Mouse (Mus musculus): Measurements from ENCODE around the gene Rbm20. TPM values are rescaled to one million over a fixed set of nuclear protein-coding genes. Genes with fewer than 3 reads are reported as not detected.

Gene Rbm20
- polyA plus RNA-seq, 1 experiment, result 3.8 TPM

GRCm38 (mm10) chr19:53871502-53871901, 194.4 kb downstream of the Rbm20 start:
- TF ChIP-seq CTCF (IDR thresholded peaks at IDR 0.05; ENCODE audit: insufficient read depth, low read length) (no peak), POLR2A (IDR thresholded peaks at IDR 0.05; ENCODE audit: borderline replicate concordance, extremely low read depth, low read depth, low read length) (no peak)
- WGBS, result 82% methylated on average over 6 of the region's 6 CpGs
- DNase-seq, result no peak

GRCm38 (mm10) chr19:53872994-53873713, 196.0 kb downstream of the Rbm20 start:
- WGBS, result 88% methylated on average over 6 of the region's 6 CpGs
- no peak for DNase-seq

More at GRCm38 (mm10) chr19:53871502-53871901, 194.4 kb downstream of the Rbm20 start:
- H3K4me1 ChIP-seq (ENCODE audit: control insufficient read depth, insufficient read depth, low read length), result no peaks in the 10 kb centered on the region
- no peak overlapping the region for H3K4me3 ChIP-seq (replicated peaks; ENCODE audit: extremely low read depth, low read depth, low read length)

DNA sequence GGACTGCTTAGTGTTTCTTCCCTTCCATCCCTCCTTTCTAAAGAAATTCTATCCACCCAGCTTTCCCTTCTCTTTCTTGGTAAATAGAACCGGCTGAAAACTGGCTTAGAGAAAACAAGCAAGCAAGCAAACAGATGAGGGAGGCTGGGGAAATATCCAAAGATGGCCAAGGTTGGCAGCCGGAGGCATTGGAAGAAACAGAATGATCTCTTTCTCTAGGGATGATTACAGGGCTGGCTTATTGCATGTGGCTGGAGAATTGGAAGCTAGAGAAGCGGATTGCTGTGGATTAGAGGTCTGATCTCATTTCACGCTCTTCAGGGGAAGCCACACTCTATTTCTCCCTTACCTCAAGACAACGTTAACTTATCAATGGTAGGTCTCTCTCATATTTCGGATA, 198.1 kb downstream of the Rbm20 start:
- WGBS, result 81% methylated on average over 6 of the region's 6 CpGs
- no peak for DNase-seq
- TF ChIP-seq CTCF (IDR thresholded peaks at IDR 0.05; ENCODE audit: insufficient read depth, low read length), result no peak
- no peak for TF ChIP-seq POLR2A (IDR thresholded peaks at IDR 0.05; ENCODE audit: borderline replicate concordance, extremely low read depth, low read depth, low read length)
- Histone ChIP-seq H3K4me1 (ENCODE audit: control insufficient read depth, insufficient read depth, low read length) (no peaks in the 10 kb centered on the region), H3K4me3 (replicated peaks; ENCODE audit: extremely low read depth, low read depth, low read length) (no peak overlapping the region)

More at GRCm38 (mm10) chr19:53872994-53873713, 196.0 kb downstream of the Rbm20 start:
- no peak for TF ChIP-seq CTCF (IDR thresholded peaks at IDR 0.05; ENCODE audit: insufficient read depth, low read length)
- no peak for TF ChIP-seq POLR2A (IDR thresholded peaks at IDR 0.05; ENCODE audit: borderline replicate concordance, extremely low read depth, low read depth, low read length)
- Histone ChIP-seq H3K4me1 (ENCODE audit: control insufficient read depth, insufficient read depth, low read length) (no peaks in the 10 kb centered on the region), H3K4me3 (replicated peaks; ENCODE audit: extremely low read depth, low read depth, low read length) (no peak overlapping the region)

GRCm38 (mm10) chr19:53877779-53878178, 200.7 kb downstream of the Rbm20 start:
- WGBS, result 43% methylated on average over 1 of the region's 1 CpGs
- no peak for DNase-seq
- Histone ChIP-seq H3K4me1 (ENCODE audit: control insufficient read depth, insufficient read depth, low read length) (no peaks in the 10 kb centered on the region), H3K4me3 (replicated peaks; ENCODE audit: extremely low read depth, low read depth, low read length) (no peak overlapping the region)
- no peak for TF ChIP-seq POLR2A (IDR thresholded peaks at IDR 0.05; ENCODE audit: borderline replicate concordance, extremely low read depth, low read depth, low read length)
- TF ChIP-seq CTCF (IDR thresholded peaks at IDR 0.05; ENCODE audit: insufficient read depth, low read length), result no peak

- TF ChIP-seq POLR2A (IDR thresholded peaks at IDR 0.05; ENCODE audit: borderline replicate concordance, extremely low read depth, low read depth, low read length) (no peak), CTCF (IDR thresholded peaks at IDR 0.05; ENCODE audit: insufficient read depth, low read length) (no peak)
Observed at GRCm38 (mm10) chr19:53880460-53880859, 203.4 kb downstream of the Rbm20 start.

DNA sequence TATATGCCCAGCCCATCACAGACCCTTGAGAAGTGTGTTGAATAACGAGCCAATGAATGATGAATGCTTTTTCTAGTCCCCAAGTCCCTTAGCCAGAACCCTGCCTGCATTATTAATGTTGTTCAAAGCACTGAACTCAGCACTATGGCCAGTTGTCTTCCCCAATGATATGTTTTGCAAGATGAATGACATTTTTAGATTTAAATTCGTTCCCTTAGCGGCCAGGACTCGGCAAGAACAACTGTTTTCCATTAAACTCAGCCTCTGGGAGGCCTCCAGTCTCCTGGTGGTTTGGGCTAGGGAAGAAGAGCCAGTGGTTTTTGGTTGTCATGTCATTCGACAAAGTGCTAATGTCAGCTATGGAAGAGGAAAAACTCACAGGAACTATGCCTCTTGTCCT, 204.7 kb downstream of the Rbm20 start:
- TF ChIP-seq POLR2A (IDR thresholded peaks at IDR 0.05; ENCODE audit: borderline replicate concordance, extremely low read depth, low read depth, low read length) (no peak), CTCF (IDR thresholded peaks at IDR 0.05; ENCODE audit: insufficient read depth, low read length) (no peak)
- WGBS, result 62% methylated on average over 5 of the region's 5 CpGs
- no peak for DNase-seq
- Histone ChIP-seq H3K4me1 (ENCODE audit: control insufficient read depth, insufficient read depth, low read length) (no peaks in the 10 kb centered on the region), H3K4me3 (replicated peaks; ENCODE audit: extremely low read depth, low read depth, low read length) (no peak overlapping the region)

More at GRCm38 (mm10) chr19:53880460-53880859, 203.4 kb downstream of the Rbm20 start:
- no peak overlapping the region for H3K4me3 ChIP-seq (replicated peaks; ENCODE audit: extremely low read depth, low read depth, low read length)
- no peaks in the 10 kb centered on the region for H3K4me1 ChIP-seq (ENCODE audit: control insufficient read depth, insufficient read depth, low read length)
- no peak for DNase-seq
- 91% methylated on average over 1 of the region's 1 CpGs for WGBS

DNA sequence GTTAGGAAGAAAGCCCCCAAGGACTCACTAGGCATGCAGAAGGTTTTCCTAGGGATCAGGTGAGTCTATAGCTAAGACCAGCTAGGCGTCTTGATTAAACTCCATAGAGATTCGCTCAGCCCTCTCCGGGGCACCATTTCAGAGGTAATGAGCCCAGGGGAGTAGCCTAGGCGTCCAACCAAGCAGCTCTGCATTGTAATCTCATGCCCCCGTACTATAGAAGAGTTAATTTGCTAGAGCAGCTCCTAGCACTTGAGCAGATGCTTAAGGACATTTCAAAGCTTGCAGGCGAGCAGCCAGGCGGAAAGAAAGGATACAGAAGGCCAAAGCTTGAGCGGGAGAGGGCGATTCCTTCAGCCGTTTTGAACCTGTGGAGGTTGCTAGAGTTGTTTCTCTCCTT, 208.3 kb downstream of the Rbm20 start:
- WGBS, result 69% methylated on average over 10 of the region's 10 CpGs
- H3K4me1 ChIP-seq (ENCODE audit: control insufficient read depth, insufficient read depth, low read length), result no peaks in the 10 kb centered on the region
- TF ChIP-seq POLR2A (IDR thresholded peaks at IDR 0.05; ENCODE audit: borderline replicate concordance, extremely low read depth, low read depth, low read length) (no peak), CTCF (IDR thresholded peaks at IDR 0.05; ENCODE audit: insufficient read depth, low read length) (no peak)
- no peak for DNase-seq
- no peak overlapping the region for H3K4me3 ChIP-seq (replicated peaks; ENCODE audit: extremely low read depth, low read depth, low read length)

GRCm38 (mm10) chr19:53886576-53887370, 209.7 kb downstream of the Rbm20 start:
- TF ChIP-seq POLR2A (IDR thresholded peaks at IDR 0.05; ENCODE audit: borderline replicate concordance, extremely low read depth, low read depth, low read length) (no peak), CTCF (IDR thresholded peaks at IDR 0.05; ENCODE audit: insufficient read depth, low read length) (no peak)
- H3K4me1 ChIP-seq (ENCODE audit: control insufficient read depth, insufficient read depth, low read length), result no peaks in the 10 kb centered on the region
- DNase-seq, result no peak
- 83% methylated on average over 10 of the region's 10 CpGs for WGBS
- H3K4me3 ChIP-seq (replicated peaks; ENCODE audit: extremely low read depth, low read depth, low read length), result no peak overlapping the region

- H3K4me1 ChIP-seq (ENCODE audit: control insufficient read depth, insufficient read depth, low read length), result no peaks in the 10 kb centered on the region; the same call in 1 of the 2 replicates
Observed at GRCm38 (mm10) chr19:53887822-53888221, 210.7 kb downstream of the Rbm20 start.

More at GRCm38 (mm10) chr19:53887822-53888221, 210.7 kb downstream of the Rbm20 start:
- DNase-seq, result no peak
- no peak overlapping the region for H3K4me3 ChIP-seq (replicated peaks; ENCODE audit: extremely low read depth, low read depth, low read length)
- WGBS, result 75% methylated on average over 3 of the region's 3 CpGs
- no peak for TF ChIP-seq CTCF (IDR thresholded peaks at IDR 0.05; ENCODE audit: insufficient read depth, low read length)

Data from lung, adult 2 months (tissue).